Mouse (Mus musculus): Measurements from ENCODE around the gene Kcnk18. TPM values are rescaled to one million over a fixed set of nuclear protein-coding genes. Genes with fewer than 3 reads are reported as not detected.

The Kcnk18 gene
- polyA plus RNA-seq, 2 experiments from 2014 or later = not detected

GRCm38 (mm10) chr19:59228376-59228775 is 9.4 kb downstream of the Kcnk18 start:
- ATAC-seq = no peak

DNA sequence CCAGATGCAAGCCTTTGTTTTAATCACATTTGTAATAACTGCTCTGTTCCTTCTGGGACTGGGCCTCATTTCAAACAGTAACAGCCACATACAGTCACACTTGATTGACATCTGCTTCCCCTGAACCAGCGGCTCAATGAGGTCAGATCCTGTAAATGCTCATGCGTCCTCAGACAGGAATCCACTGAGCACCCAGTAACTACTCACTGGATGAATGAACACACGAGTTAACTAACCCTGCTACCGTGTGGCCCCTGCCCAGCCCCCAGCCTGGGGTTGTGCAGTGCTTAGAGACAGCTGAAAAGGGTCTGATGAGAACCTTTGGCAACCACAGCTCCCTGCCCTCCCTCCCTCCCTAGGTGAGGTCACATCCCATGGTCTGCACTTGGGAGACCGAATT is 13.8 kb downstream of the Kcnk18 start:
- ATAC-seq = no peak

GRCm38 (mm10) chr19:59235001-59235400 is 16.0 kb downstream of the Kcnk18 start:
- no peak for ATAC-seq

- ATAC-seq = no peak
Observed at GRCm38 (mm10) chr19:59236046-59236445, 17.0 kb downstream of the Kcnk18 start.

DNA sequence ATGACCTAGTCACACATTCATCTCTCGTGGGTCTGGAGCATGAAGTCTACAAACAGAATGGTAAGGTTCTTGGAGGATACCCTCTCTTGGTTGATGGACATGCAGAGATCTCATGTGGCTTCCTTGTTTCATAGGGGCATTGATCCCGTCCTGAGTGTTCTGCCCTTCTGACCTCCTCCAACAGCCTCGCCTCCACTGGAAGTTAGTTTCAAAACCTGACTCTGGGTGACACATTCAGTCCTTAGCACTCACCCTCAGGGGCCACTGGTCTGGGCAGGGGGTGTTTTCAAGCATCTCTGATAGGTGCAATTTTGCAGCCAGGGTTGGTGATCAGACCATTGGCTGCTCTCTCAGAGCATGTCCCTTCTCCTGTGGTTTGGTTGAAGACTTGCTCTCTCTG is 19.6 kb downstream of the Kcnk18 start:
- no peak for ATAC-seq

DNA sequence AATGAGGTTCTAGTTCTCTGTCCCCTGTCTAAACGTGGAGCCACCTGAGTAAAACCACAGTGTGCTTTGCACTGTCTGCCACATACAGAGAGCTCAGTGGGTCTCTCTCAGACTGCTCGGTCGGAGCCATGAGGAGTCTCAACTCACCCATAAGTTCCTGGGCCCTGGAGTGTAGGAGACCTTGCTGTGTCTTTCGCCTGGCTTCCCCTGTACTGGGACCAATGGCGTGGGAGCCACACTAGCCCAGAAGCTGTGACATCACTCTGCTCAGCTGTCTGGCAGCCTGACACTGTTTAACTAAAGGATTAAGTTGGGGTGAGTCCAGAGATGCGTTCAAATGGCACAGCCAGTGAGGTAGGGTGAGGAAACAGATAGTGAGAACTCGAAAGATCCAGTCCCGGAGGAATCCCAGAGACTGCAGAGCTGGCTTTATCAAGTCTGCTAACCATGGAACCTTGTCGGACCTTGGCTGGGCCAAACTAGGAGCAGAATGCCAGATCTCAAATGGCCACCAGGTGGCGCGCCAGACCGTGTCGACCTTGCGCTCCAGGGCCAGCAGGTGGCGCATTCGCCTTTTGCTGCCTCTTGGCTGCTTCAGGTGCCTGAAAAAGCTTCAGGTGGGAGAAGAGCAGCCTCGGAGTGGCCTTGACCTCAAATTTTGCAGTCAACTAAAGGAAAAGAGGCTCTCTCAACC is 20.3 kb downstream of the Kcnk18 start:
- ATAC-seq = peak; percentile 83

DNA sequence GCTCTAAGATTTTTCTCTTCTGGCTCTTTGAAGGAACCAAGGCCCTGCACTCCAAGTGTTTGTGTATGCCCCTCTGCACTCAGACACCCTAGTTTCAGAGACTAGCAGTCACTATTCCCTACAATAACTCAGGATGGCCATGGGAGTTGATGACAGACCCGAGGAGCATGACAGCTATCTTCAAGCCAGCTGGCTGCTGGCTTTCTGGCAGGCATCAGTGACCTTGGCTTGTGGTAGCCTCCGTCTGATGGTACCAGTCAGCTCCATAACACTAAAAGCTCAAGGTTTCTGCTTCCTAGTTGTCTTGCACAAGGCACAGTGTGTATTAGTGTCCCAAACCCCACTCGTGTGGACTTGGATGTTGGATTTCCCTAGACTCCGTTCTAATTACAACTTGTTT is 23.0 kb downstream of the Kcnk18 start:
- ATAC-seq = no peak

GRCm38 (mm10) chr19:59243057-59243456 is 24.0 kb downstream of the Kcnk18 start:
- no peak for ATAC-seq

DNA sequence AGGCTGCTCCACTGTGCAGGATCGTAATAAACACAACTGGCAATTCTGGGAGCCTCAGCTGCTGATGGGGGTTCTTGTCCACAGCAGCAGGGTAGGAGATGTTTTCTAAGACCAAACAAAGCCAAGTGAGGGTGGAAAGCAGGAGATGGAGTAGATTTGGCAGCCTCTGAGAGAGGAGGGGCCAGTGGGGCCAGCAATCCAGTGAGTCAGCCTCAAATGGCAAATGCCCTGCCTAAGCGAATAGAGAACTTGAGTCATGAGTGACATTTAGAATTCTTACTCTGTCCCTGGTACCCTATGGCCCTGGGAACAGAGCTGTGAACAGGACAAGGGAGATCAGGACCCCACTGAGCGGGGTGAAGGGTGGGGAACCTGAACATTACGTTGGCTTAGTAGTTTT is 29.1 kb downstream of the Kcnk18 start:
- no peak for ATAC-seq

DNA sequence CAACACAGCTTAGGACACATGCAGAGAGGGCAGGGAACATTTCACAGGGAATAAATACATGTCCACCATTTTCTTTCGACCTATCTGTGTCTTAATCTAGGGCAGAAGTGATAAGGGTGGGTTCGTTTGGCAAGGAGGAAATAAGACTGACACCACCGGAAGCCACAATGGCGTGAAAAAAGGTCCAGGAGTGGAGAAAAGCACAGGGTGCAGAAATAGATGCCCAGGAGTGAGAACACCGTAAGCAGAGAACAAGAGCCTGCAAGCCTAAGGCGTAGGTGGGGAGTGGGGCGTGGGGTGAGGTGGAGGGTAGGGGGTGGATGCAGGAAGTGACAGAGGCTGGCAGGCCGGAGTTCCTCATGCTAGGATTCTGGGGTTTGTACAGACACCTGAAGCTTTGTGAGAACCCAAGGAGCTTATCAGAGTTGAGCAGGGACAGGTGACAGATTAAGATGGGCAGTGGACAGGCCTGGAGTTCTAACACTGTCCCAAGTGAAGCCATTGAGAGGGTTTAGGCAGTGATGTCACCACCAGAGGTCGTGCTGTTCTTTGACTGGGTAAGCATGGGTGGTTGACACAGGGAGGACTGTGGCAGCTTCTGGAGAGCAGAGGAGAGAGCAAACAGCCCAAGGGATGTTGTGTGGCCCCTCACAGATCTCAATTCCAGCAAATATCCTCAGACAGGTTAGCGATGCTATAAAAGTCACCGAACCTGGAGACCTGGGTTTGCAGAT is 29.7 kb downstream of the Kcnk18 start:
- peak; percentile 51 for ATAC-seq

- ATAC-seq = no peak
Observed at GRCm38 (mm10) chr19:59252651-59253050, 33.6 kb downstream of the Kcnk18 start.

DNA sequence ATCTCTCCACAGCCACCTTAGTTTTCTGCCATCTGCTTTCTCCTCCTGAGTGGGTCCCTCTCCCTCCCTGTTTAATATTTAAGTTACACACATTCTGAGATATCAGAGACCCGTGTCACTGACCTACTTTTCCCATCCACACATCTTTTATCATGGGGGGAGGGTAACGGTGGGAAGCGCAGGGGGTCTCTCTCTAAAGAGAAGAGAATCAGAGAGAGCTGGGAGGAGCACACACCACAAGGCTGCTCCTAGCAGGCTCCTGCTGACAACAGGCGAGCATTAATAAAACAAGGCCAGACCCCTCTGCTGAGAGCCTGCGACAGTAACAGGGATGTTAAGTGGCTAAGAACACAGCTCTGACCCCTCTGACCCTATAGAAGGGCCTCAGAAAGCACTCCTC is 40.6 kb downstream of the Kcnk18 start:
- no peak for ATAC-seq

DNA sequence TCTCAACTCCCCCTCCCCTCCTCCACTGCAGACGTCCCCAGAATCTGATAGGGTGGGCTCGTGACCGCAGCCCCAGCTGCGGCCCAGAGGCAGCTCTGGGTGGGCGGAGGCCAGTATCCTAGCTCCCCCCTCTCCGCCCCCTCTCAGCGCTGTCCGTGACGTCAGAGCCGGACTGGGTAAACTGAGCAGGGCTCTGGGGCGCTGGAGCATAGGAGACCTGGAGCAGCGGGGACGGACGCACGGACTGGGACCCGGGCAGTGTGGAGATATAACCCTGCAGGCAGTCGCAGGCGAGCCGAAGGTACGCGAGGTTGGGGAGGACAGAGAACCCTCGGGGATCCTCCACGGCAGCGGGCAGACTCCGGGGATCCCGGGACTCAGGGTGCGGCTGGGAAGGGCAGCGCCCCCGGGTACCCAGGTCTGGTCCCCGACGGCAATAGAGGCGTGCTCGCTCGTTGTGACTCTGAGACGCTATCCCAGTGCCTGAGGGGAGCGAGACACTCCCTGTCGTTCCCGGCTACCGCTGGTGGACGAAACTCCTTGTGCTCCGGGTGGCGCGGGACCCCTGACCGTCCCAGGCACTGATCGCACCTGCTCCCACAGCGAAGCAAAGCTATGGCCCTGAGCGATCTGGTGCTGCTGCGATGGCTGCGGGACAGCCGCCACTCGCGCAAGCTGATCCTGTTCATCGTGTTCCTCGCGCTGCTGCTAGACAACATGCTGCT is 41.9 kb downstream of the Kcnk18 start, which contains the start of gene Slc18a2:
Gene Slc18a2, plus strand, starts transcription at position 179 of the 725 bp plus-strand sequence.
- no peak for ATAC-seq

DNA sequence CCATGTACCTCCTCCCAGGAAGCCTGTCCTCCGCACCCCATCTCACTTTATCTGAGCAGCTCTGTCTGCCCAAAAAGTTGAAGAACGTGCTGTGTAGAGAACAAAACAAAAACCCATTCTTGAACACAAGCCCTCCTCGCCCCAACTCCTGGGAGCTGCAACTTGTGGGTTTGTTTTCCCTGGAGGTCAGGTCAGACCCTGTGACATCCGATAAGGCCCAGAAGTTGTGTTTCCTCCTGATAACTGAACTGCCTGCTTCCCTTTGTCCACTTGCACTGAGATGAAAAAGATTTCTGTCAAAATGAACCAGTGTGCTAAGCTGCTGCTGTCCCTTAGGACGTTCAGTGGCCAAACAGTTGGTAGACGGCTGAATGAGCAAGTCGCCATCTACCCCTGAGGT is 42.6 kb downstream of the Kcnk18 start:
- ATAC-seq = no peak

GRCm38 (mm10) chr19:59263171-59263570 is 44.2 kb downstream of the Kcnk18 start:
- no peak for ATAC-seq

- no peak for ATAC-seq
Observed at GRCm38 (mm10) chr19:59264838-59265532, 46.0 kb downstream of the Kcnk18 start.

DNA sequence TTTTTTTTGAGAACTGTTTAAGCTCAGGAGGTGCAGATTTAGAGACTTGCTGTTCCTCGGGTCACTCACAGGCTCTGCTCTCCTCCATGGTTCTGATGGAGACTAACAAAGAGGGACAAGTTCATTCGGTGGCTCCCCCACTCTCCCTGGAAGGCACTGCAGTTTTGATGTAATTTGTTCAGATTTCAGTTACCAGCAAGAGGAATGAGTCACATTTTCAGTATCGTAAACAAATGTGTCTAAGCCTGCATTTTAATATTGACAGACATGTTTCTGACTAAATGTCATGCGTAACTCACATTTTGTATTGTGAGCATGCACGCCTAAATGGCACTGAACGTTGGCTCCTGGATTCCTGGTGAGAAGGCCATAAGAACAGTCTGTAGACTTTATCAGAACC is 46.9 kb downstream of the Kcnk18 start:
- ATAC-seq = no peak

DNA sequence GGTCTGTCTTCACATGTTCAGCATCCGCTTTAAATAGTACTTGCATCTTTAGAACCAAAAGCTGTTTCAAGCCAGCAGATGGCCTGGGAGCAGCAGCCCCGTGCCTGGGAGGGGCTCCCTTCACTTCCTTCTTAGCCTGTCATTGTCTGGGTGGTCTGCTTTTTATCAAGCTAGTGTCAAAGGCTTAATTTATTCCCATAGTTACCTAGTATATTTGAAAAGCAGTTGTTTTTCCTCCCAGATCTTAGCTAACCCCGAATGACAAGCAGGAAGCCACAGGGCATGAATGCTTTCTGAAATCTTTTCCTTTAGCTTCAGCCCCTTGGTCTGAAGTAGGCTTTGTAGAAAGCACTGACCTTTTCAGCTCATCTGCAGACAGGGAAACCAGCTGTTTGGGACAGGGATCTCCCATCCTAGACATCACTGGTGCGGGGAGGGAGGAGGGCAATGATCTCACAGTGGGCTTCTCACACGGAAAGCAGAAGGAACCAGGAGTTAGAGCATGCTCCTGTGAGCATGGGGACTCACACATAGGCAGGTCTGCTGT is 48.5 kb downstream of the Kcnk18 start:
- ATAC-seq = no peak

- ATAC-seq = no peak
Observed at GRCm38 (mm10) chr19:59273190-59273589, 54.2 kb downstream of the Kcnk18 start.

- ATAC-seq = no peak
Observed at GRCm38 (mm10) chr19:59276354-59276753, 57.3 kb downstream of the Kcnk18 start.

- ATAC-seq = no peak
Observed at GRCm38 (mm10) chr19:59280841-59281240, 61.8 kb downstream of the Kcnk18 start.

DNA sequence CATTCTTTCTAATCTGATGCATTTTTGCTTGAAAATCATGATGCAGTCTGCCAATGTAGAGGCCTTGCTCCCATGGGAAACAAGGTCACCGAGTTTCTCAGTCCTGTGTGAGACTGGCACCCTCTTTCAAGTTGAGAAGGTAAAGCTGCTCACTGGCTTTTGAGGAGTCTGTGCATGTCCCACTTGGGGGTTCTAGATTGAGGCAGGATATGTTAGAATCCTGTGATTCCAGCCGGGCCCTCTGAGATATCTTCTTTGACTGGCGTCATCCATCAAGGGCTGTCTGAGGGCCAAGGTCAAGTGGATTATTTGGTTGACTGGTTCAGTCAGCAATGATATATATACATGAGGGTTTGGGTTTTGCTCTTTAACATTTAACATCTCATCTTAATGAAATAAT is 63.0 kb downstream of the Kcnk18 start:
- no peak for ATAC-seq
